Mouse (Mus musculus) layer of hippocampus, postnatal 10 days (tissue): ENCODE results near the gene Ero1lb. TPM values are rescaled to one million over a fixed set of nuclear protein-coding genes. Genes with fewer than 3 reads are reported as not detected.
"Not testable (repeated sequence)": the region's sequence is repeated elsewhere in the genome, so short reads cannot be mapped to it uniquely, and the experiment has no call there.

Experiments
- DNase-seq, 2 experiments: peaks; one replicate each; pipeline ENCODE4 v3.0.0; 2021; ENCODE audit warnings: low spot score in 2 of 2
- total RNA-seq, 2 experiments: library from RNA; stranded (reverse); gene quantifications; 2 replicates each; pipeline ENCODE4 v1.2.3; 2021

Ero1lb gene
- total RNA-seq, 2 experiments from 2014 or later: 8.1 to 9.3 TPM

DNA sequence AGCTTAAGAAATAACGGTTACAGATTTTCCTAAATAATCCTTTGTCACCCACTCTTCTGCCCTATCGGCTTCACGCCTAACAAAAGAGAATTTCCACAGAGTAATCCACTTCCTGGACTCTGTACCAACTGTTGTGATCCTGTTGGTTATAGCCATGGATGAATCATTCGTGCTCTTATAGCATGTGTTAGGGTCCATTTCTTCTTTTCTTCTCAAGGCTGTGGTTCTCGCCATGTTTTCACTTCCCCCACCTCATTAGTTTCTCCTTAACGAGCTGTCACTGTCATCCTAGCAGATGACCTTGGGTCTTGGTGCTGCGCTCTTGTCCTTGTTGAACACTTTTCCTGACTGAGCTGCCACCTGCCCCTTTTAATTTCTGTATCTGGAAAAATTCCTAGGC, 4.1 kb downstream of the Ero1lb start:
- no peak for DNase-seq

DNA sequence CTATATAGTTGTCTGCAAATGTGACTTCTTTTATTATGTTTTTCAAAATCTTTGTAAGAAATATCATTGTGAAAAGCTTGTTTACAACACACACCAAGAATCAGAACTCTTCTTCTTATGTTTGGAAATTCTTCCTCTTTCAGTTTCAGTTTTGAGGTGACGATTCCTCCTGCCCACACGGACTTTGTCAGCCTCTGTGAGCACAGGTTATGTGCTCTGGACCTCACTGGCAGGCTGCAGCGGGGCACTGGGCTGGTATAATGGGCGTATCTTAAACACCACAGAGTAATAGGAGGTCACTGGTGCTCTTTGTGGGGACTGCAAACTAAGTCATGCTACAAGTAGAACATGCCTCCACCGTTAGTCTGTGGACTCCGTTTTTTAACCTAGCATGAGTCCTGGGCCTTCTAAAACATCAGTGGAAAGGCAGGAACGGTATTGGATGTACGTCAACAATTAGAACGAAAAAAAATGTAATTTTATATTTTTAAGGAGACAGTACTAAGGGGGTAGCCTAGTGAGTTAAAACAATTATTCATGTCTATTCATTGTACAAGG, 9.4 kb downstream of the Ero1lb start:
- no peak for DNase-seq

DNA sequence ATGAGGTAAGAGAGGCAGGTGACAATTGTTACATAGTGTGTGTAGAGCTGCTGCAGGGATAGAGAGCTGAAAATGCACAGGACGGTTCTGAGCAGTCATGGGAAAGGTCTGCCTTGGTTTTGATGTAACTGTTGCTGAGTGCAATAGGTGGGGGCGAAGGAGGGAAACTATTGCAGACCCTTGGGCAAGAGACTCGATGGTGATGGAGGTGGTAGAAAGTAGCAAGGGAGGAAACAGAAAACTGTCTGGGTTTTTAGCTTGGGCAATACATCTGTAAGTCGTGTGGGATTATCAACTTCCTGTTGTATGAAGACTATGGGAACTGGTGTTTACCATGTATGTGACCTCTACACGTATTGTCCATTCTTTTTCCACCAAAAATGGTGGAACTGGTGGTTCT, 12.5 kb downstream of the Ero1lb start:
- no peak for DNase-seq

DNA sequence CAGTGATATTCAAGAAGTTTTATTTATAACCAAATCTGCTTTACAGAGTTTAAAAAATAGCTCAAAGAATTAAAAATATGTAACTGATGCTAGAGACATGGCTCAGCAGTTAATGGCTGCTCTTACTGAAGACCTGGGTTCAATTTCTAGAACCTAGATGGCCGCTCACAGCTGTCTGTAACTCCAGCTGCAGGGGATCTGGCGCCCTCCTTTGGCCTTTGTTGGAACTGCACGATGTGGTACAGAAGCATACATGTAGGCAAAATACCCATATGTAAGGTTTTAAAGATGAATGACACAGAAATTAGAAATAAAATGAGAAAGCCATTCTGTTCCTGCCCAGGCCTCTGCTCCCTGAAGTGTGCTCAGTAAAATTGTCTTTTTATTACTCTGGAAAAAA, 23.3 kb downstream of the Ero1lb start:
- DNase-seq: peak; percentile 46 to 48

DNA sequence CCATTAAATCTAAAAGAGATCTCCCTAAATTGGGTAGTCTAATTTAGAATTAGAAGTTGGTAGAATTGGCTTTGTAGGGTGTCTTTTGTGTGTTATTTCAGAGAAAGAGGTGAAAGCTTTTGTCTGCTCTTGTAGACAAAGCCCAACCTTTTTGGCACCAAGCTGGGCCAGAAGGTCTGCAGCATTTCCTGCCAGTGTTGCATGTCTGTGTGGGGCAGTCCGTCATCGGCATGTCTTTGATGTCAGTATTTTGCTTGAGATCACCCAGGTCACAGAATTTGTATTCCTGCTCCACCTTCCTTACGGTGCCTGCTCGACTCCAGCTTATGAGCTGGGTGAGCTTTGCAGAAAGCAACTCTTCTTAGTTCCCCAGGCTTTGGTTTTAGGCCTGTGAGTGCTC, 31.4 kb downstream of the Ero1lb start:
- not testable (repeated sequence) for DNase-seq

DNA sequence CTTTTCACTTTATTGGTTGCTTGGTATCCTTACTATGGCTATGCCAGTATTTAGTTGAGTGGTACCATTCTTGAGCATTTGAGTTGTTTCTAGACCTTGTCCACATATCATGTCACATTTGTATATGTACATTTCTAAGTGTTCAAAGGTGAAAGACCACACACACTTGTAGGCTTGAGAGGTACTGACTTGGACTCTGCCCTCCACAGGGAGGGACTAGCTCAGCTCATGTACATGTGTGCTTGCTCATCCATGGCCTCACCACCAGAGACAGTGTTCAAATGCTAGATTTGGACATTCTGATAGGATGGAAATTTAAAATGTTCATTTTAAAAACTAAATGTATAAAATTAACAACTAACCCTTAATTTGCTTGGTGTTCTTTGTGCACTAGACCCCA, 44.5 kb downstream of the Ero1lb start:
- DNase-seq: not testable (repeated sequence)

DNA sequence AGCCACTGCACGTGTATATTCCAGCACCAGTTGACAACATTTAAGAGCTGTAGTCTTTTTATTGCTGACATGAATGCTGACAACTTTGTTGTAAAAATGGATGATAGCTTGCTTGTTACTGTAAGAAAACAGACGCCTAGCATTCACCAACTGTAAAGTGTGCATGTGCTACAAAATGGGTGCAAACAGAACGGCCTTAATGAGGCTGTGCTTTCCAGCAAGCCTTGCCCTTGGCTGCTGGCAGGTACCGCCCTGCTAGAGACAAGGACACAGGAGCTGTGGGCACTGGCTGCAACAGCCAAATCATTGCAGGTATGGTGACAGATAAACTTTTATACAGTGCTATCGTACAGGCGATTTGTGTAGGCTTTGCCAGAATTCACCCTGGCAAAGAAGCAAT, 48.4 kb downstream of the Ero1lb start:
- not testable (repeated sequence) for DNase-seq

DNA sequence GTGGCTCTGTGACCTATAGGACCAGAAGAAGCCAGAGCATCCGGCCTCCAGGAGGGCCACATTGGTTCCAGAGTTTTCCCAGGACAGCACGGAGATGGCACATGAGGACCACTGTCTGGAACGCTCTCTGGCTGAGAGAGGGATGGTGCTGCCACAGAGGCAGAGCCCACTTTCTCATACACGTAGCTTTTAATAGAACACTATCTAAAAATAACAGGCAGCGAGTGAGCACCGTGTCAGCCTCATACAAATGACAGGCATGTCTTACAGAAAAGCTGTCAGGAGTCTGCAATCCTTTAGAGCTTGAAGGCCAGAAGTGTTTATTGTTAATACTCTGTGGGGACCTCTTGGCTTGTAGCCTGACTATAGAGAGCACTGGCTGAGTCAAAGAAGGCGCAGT, 48.9 kb downstream of the Ero1lb start:
- DNase-seq: not testable (repeated sequence)

DNA sequence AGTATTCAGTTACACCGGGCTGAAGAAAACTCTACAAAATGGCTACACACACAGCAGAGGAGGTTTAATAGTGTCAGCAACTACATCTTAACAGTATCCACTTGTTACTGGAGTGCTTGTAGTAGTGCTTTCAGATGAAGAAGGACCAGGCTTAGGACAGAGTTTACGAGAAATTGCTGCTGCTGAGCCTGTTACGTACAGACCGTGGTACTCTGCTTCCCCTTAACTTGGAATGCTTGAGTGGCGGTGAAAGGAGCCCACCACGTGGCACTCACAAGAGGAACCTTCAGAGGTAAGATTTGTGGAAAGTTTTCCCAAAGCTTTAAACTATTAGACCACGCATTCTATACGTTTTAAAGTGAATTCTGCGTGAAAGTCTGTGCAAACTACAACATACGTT, 49.3 kb downstream of the Ero1lb start:
- DNase-seq: not testable (repeated sequence)

DNA sequence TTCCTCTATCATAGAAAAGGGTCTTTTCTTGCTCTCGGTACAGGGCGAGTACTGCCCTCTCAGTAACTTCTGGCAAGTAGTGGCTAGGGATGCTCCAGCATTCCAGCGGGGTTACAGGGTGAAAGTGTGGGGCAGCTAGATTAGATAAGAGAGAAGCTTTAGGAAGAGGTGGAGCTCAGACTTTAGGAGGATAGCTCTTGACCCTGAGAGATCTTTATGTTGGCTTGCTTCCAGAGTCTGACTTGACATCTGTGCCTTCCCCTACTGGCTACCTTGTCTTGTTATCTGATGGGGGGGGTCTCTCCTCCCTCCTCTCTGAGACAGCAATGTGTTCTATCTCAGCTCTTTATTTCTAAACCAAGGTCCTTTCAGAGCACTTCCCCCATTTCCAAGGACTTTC, 50.8 kb downstream of the Ero1lb start:
- DNase-seq: not testable (repeated sequence)

DNA sequence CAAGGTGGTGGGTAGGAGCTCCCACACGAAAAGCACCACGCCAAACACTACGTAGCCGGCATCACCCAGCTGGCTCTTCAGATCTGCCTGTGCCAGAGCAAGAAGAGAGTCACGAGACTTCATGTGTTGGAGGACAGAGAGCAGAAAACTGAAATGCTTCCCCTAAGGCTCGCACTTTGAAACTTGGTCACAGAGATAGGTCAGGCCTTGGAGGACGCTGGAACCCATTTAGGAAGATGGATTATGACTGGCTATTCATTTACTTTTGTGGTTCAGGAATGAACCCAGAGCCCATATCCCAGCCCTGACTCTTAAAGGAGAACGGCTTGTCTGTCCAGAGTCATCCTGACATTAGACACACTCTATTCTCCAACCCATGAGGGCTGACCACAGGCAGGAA, 54.1 kb downstream of the Ero1lb start:
- DNase-seq: not testable (repeated sequence)

DNA sequence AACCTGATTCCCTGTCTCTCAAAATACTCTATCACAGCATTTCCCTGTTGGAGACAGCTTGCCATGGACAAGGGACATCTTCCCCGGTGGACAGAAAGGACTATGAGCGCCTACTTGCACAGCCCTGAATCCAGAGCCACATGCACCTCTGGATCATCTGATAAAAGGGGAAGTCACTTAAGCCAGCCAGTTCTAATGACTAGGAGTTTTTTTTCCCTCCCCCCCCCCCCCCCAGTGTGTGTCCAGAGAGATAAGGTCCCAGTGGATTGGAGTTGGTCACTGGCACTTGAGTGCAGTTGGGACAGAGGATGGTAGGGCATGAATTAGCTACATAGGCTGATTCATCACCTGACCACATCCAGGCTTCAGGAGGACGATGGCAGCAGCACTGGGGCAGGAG, 60.4 kb downstream of the Ero1lb start:
- not testable (repeated sequence) for DNase-seq

DNA sequence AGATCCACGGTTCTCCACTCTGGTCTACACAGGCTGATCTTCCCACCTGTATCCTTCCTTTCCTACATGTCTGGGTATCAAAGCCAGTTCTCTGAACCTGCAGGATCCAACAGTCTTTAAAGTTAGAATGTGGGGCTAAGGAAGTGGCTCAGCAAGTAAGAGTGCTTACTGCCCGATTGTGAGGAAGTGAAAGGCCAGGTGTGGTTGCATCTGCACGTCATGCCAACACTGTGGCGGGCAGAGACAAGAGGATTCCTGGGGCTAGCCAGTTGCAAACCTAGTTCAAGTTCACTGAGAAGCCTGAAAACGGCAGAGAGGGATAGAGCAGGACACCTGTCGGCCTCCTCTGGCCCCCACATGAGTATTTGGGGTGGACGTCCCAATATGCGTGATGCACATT, 62.1 kb downstream of the Ero1lb start:
- not testable (repeated sequence) for DNase-seq

DNA sequence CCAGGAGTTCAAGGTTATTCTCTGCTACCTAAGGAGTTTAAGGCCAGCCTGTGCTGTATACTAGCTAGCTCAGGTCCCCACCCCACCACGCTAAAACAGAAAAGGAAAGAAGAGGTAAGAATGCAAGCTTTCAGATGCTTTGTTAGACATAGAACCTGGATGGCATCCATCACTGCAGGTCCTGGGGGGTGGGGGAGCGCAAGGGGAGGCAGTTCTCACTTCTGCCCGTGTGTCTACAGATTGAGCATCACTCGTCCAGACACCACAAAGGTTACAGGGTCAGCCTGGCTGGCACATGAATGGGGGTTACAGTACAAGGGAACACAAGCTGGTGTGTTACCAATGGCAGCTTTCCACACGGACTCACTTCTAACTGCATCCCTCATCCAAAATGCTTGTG, 62.5 kb downstream of the Ero1lb start:
- DNase-seq: not testable (repeated sequence)

DNA sequence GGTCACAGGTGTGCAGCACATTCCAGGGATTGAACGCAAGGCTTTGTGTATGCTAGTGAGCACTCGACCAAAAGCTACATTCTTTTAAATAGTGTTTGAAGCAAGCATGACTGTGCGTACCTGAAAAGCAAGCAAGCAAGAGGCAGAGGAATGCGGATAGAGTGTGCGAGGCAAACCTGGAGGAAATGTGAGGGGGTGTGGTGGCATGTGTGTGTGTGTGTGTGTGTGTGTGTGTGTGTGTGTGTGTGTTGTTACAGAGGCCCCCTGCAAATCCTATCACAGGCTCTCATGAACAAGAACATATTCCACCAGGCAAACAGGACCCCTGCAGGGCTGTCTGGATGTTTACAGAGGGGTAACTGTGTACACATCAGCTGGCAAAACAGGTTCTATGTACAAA, 64.6 kb downstream of the Ero1lb start:
- DNase-seq: not testable (repeated sequence)

DNA sequence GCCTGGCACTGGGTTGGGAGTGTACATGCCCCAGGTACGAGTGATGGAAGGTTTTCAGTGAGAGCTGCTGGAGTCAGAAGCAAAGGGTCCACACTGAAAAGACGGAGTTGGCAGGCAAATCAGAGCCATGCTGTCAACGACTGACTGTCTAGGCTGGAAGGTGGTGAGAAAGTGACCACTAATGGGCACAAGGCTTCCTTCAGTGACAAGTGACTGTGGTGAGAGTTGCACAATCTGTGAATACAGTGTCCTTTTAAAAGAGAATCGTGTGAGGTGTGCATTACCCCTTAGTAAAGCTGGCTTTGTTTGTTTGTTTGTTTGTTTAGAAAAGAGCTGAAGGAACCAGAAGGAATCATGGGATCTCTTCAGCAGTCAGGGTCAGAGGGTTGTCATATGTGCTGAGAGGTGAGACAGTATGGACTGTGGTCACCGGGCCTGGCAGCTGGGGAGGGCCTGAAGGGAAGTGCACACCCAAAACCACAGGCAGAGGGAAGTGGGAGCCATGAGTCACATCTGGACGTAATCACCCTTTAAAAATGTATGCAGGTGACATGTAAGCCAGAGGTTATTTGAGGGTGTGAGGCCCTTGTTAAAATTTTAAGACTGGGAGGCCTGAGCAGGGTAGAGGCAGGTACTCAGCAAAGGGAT, 69.4 kb downstream of the Ero1lb start:
- DNase-seq: not testable (repeated sequence)

DNA sequence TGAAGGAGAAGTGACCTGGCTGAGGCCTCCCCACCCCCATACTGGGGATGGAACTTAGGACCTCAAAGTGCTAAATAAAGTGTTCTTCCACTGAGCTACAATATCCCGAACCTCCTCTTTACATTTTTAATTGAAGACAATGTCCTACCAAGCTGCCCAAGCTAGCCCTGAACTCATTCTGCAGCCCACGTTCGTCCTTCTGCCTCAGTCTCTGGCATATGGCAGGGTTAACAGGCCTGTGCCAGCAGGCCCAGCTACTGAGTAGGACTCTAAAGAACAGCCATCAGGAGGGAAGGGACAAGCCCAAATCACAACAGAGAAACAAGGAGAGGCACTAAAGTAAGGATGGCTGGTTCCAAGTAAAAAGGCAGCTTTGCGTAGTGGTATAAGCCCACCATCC, 77.1 kb downstream of the Ero1lb start:
- not testable (repeated sequence) for DNase-seq

DNA sequence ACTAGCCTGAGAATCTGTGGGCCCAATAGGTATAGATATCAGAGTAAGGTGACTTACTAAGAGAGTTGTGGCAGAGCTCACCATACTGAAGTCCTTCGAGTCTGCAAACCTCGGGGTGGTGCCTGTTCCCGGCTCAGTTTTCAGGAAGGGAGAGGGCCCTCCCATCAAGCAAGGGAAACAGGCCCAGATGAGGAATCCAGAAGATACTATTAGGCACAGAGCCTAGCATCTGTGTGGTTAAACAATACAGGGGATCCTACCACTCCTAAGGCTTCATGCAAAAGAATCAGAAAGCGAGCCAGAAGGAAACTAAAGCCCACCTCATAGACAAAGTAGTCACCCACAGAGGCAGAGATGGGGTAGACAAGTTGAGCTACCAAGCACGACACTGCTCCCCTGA, 81.0 kb downstream of the Ero1lb start:
- not testable (repeated sequence) for DNase-seq

DNA sequence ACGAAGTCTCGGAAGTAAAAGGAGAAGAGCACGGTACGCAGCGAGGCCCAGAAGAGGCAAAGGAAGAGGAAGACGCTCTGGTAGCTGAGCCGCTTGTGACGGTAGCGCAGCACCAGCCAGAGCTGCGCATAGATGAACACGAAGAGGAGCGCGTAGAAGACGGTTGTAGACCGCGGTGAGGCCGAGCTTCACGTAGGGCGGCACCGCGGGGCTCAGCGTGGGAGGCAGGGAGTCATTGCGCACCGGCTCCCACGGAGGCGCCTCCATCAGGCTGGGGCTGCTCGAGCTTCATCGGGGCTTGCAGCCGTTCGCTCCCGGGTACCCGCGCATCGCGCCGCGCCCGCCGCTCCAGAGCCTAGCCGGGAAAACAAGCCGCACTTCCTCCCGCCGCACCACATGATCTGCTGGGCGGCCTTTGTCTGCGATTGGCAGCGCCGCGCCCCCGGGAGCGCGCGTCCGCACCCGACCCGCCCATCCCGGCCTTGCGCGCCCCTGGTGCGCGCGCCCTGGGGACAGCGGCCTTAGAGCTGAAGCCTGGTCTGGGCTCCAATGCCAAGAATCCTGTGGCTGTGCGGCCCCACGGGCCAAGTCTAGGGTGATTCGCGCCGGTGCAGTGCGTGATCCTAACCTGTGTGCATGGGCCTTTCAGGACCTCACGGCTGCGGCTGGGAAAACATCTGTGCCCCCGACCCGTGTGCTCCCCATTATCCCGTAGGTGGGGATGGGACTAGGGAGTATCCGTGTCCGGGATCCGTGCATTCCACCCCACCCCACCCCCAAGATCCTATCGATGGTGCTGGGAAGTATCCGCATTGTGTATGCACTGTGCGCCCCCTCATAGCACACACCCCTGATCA, 84.6 kb downstream of the Ero1lb start:
- DNase-seq: peak; percentile 65 to 80

DNA sequence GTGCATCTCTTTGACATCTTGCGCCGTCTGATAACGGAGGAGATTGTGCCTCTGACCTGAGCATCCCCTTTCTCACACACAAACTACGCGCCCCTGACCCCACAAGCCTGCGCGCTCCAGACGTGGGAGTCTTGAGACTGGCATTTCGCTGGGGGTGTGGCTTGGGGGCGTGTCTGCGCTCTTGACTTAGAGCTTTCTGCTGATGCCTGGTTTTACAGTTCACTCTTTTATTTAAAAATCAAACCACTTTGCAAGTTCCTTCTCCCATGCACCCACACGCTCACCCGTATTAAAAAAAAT, 85.2 kb downstream of the Ero1lb start:
- DNase-seq: peak; percentile 55 to 62
